Mouse (Mus musculus): Measurements from ENCODE around the gene Ccnf.

GRCm38 (mm10) chr17:24223513-24223912 lies 27.8 kb downstream of the Ccnf start:
- TF ChIP-seq CTCF (IDR thresholded peaks at IDR 0.05; ENCODE audit: extremely low read depth, insufficient read depth, low read length) (no peak), POLR2A (IDR thresholded peaks at IDR 0.05; ENCODE audit: extremely low read depth, insufficient read depth, low read length) (no peak)
